Mouse (Mus musculus) gastrocnemius, postnatal 10 days (tissue): ENCODE data around the gene Fpgs. TPM values are rescaled to one million over a fixed set of nuclear protein-coding genes. Genes with fewer than 3 reads are reported as not detected.

Experiments used
- DNase-seq: peaks from one replicate; pipeline ENCODE4 v3.0.0; 2021; ENCODE audit warnings: mixed read lengths
- long read RNA-seq, 2 experiments: library from polyadenylated mRNA; stranded (forward); transcript quantifications; one replicate each; pipeline ENCODE4 v2.0.0; 2021
- total RNA-seq, 2 experiments: library from RNA; stranded (reverse); gene quantifications; 2 replicates each; pipeline ENCODE4 v1.2.3; 2021

The Fpgs gene
- 10 to 100 TPM; 10.5 to 15.6 TPM for total RNA-seq
- long read RNA-seq, experiment 1, transcript Fpgs-201 (15 exons, 2,273 nt), result major isoform, 22 of 34 reads
- long read RNA-seq, experiment 1, partial matches to known transcripts, result 3 of 34 reads
- long read RNA-seq, experiment 1, other reads (novel, unspliced or antisense), result 9 of 34 reads
- long read RNA-seq, experiment 2, transcript Fpgs-201 (15 exons, 2,273 nt), result major isoform, 16 of 20 reads
- long read RNA-seq, experiment 2, partial matches to known transcripts, result 0 of 20 reads
- long read RNA-seq, experiment 2, other reads (novel, unspliced or antisense), result 4 of 20 reads

GRCm38 (mm10) chr2:32704021-32704421 is at the start of gene Fpgs:
Fpgs (minus strand) TSS chr2:32704145.
- DNase-seq, result no peak

- no peak for DNase-seq
Observed at GRCm38 (mm10) chr2:32752181-32752580, 48.2 kb upstream of the Fpgs start.

- no peak for DNase-seq
Observed at GRCm38 (mm10) chr2:32751665-32752033, 47.7 kb upstream of the Fpgs start.

- DNase-seq, result no peak
Observed at GRCm38 (mm10) chr2:32750887-32751664, 47.1 kb upstream of the Fpgs start.

- DNase-seq, result no peak
Observed at GRCm38 (mm10) chr2:32750199-32750598, 46.3 kb upstream of the Fpgs start.

- no peak for DNase-seq
Observed at GRCm38 (mm10) chr2:32749082-32749481, 45.1 kb upstream of the Fpgs start.

- no peak for DNase-seq
Observed at GRCm38 (mm10) chr2:32744272-32744982, 40.5 kb upstream of the Fpgs start.

- DNase-seq, result no peak
Observed at GRCm38 (mm10) chr2:32742173-32742531, 38.2 kb upstream of the Fpgs start.

GRCm38 (mm10) chr2:32741273-32742172 is 37.6 kb upstream of the Fpgs start:
- DNase-seq, result peak; percentile 37

- no peak for DNase-seq
Observed at GRCm38 (mm10) chr2:32740916-32741272, 36.9 kb upstream of the Fpgs start, which contains the start of gene 6330409D20Rik. 6330409D20Rik (minus strand) TSS chr2:32741016.

GRCm38 (mm10) chr2:32739311-32739710 is 35.4 kb upstream of the Fpgs start:
- no peak for DNase-seq

GRCm38 (mm10) chr2:32737008-32737407 is 33.1 kb upstream of the Fpgs start:
- no peak for DNase-seq

- no peak for DNase-seq
Observed at GRCm38 (mm10) chr2:32736306-32736829, 32.4 kb upstream of the Fpgs start.

GRCm38 (mm10) chr2:32734933-32735332 is 31.0 kb upstream of the Fpgs start:
- DNase-seq, result no peak

GRCm38 (mm10) chr2:32734480-32734879 is 30.5 kb upstream of the Fpgs start:
- DNase-seq, result no peak

- DNase-seq, result no peak
Observed at GRCm38 (mm10) chr2:32732695-32733094, 28.8 kb upstream of the Fpgs start.

GRCm38 (mm10) chr2:32731911-32732310 is 28.0 kb upstream of the Fpgs start:
- no peak for DNase-seq

GRCm38 (mm10) chr2:32730854-32731253 is 26.9 kb upstream of the Fpgs start:
- no peak for DNase-seq

GRCm38 (mm10) chr2:32729547-32729946 is 25.6 kb upstream of the Fpgs start:
- no peak for DNase-seq

- no peak for DNase-seq
Observed at GRCm38 (mm10) chr2:32728463-32728862, 24.5 kb upstream of the Fpgs start.

- DNase-seq, result peak; percentile 83
Observed at GRCm38 (mm10) chr2:32727435-32727834, 23.5 kb upstream of the Fpgs start.
